Mouse (Mus musculus): ENCODE data around the gene Rps6ka2.

DNA sequence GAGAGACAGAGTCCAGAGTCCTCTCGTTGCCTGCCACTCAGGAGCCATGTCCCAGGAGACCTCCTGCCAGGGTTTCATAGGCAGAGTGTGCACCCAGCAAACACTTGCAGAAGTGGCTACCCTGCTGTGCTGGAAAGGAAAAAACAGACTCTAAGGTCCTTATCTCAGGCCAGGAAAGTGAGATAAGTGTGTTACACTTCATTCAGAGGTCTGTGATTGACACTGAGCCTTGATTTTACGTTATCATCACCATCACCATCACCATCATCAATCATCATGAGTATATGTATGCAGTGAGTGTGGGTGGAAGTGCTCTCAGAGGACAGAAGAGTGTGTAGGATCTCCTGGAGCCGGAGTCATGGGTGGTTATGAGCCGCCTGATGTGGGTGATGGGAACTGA lies 51.4 kb downstream of the Rps6ka2 start:
- TF ChIP-seq TAL1 (IDR thresholded peaks at IDR 0.05; ENCODE audit: low read length), result no peak
- TF ChIP-seq GATA1 (IDR thresholded peaks at IDR 0.05; ENCODE audit: low read length), result no peak

Data from erythroblast, embryonic 14.5 days (primary cell).